Mouse (Mus musculus) cerebellum, adult 8-10 months (tissue): Measurements from ENCODE around the gene Ptprr.
A peak's percentile ranks its signal among the peaks of the same experiment; 100 is the strongest.

Experiments used
- DNase-seq: peaks from one replicate; pipeline ENCODE4 v3.0.0; 2022

Ptprr gene

DNA sequence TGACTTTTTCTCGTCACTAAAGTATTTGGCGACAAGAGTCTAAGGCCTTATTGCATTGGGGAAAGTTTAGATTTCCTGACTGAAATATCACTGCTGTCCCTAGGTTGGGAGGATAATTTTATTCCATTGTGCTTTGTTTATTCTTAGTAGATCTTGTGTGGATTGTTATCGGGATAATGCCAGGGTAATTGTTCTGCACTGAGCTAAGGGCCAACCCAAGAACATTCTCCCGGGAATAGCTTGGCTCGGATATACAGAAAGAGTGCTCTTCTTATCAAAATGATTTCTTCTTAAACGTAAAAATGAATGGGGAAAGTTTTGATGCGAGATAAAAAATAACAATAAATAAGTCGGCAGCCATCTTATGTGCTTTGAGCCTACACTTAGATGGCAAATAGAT lies 183.5 kb downstream of the Ptprr start:
- no peak for DNase-seq

- no peak for DNase-seq
Observed at GRCm38 (mm10) chr10:116205580-116206358, 187.8 kb downstream of the Ptprr start.

DNA sequence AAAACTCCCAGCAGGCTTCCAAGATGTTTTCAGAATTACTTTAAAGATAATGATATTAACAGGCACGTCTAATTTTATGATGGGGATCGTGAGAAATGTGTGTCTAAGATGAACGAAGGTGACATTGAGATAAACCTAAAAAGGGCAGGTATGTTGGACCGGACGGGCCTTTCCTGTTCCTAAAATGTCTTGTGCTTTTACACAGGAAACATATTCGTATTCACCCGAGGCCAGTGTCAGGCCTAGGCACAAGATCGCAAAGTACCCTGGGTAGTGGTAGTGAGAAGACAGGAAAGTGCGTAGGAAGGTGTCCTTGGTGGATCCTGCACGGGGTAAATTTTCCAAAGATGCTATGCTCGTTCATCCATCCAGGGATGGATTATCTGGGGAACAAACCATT lies 188.4 kb downstream of the Ptprr start:
- no peak for DNase-seq

- peak; percentile 31 for DNase-seq
Observed at GRCm38 (mm10) chr10:116207987-116208726, 190.1 kb downstream of the Ptprr start.

- no peak for DNase-seq
Observed at GRCm38 (mm10) chr10:116208727-116209115, 190.7 kb downstream of the Ptprr start.

DNA sequence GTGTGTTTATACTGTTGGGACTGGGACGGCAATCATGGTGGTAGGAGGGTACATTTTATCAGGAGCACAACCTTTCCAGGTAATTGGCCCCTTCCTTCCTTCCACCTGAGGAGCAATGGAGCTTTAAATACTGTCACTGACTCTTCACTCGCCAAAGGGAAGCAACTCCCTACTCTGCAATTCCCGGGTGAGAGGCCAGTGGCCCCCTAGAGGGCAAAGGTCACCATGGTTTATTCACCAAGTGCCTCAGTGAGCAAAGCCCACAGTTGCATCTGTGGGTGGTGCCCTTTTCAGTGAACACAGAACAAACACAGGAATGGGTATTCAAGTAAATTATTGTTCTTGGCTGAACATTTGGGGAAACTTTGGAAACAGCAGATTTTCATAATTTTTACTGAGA lies 194.1 kb downstream of the Ptprr start:
- no peak for DNase-seq

DNA sequence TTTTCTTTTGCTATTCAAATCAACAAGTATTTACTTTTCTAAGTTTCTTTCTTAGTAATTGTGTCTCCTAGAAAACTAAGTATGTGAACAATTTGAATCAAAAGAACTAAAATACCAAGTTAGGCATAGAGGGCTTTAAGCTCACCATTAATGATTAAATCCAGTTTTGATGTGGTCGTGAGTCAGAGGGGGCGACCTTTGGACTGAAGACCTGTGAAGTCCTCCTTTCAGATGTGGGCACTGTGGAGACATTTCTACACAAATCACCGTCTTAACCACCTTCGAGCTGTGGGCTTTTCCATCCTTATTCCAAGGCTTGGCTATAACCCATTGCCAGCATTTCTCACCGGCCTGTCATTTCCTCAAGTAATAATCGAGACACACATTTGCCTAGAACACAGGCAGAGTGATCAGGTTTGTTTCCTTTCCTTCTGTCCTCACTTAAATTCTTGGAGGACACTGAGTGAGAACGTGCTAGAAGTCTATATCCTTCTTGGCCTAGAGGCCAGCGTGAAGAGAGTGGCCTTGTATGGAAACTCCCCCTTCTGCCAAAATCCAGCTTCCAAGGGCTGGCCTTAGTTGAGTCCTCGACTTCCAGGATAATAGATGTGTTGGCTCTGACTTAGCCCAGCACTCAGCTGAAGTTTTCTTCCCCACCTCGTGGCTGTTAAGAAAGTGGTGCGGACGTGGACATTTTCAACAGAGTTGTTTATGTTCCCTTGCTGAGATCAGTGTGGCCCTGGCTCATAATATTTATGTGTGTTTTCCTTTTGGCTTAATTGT lies 202.5 kb downstream of the Ptprr start:
- no peak for DNase-seq

DNA sequence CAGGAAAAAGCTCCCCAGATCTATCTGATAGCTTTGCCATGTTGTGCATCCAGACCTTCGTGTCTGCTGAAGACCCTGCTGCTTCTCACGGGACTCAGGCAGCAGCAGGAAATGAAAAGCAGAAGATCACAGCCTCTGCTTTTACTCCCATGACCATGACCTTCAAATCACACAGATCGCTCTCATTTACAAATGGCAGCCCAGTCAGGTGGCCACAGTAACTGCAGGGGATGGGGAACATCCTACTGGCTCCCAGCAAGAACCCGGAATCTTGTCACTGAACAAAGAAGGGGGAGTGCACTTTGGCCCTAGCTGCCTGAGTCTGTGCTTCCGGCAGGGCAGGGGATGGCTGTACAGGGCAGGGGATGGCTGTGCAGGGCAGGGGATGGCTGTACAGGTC lies 217.3 kb downstream of the Ptprr start:
- DNase-seq: no peak

DNA sequence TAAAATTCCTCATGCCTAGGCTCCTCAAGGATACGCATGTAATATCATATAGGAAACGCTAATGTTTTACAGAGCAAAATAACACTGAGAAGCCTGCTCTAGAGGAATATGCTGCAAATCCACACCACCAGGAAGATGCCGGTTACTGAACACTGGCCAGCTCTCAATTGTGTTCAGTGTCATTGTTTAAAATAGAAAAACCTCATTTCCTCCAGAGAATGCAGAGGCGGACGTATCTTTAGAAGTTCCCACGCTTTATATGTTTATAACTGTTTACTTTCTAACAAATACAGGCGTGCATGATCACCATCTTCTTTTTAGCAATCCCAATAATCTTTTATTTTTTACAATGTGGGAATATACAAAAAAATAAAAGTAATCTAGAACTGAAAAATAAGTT lies 224.2 kb downstream of the Ptprr start:
- no peak for DNase-seq

DNA sequence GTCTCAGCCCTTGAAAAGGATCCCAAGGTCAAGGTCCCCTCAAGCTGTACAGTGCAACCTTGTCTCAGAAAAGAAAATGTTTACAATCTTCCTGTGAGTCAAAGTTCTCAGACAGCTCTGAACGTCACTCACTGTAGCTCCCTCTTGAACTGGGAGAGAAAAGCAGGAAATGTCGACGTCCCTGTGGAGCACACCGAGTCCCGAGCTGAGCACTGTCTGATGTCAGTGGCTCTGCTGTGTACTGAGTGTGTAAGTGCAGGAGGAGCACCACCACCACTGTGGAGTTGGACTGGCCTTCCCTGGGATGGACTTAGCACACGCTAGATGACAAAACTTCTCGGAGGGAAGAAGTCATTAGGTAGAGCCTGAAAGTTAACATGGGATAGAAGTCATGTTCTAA lies 225.4 kb downstream of the Ptprr start:
- DNase-seq: no peak

GRCm38 (mm10) chr10:116245632-116246031 lies 227.6 kb downstream of the Ptprr start:
- no peak for DNase-seq

DNA sequence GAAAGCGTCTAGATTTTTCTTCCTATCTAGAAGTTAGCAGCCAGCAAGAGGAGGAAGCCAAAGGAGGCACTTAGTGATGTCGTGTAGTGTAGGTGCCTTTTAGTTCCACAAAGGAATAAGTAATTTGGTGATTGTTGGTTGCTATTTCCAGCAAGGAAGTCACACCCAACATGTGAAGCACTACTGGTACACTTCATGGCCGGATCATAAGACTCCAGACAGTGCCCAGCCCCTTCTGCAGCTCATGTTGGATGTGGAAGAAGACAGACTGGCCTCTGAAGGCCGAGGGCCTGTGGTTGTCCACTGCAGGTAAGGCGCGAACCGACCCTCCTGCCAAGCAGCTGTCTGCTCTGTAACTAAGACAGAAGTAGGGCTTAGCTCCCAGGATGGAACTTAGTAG lies 234.7 kb downstream of the Ptprr start:
- no peak for DNase-seq

GRCm38 (mm10) chr10:116253972-116254371 lies 236.0 kb downstream of the Ptprr start:
- no peak for DNase-seq

GRCm38 (mm10) chr10:116259298-116259697 lies 241.3 kb downstream of the Ptprr start:
- DNase-seq: no peak

GRCm38 (mm10) chr10:116260658-116261433 lies 242.8 kb downstream of the Ptprr start:
- DNase-seq: no peak

DNA sequence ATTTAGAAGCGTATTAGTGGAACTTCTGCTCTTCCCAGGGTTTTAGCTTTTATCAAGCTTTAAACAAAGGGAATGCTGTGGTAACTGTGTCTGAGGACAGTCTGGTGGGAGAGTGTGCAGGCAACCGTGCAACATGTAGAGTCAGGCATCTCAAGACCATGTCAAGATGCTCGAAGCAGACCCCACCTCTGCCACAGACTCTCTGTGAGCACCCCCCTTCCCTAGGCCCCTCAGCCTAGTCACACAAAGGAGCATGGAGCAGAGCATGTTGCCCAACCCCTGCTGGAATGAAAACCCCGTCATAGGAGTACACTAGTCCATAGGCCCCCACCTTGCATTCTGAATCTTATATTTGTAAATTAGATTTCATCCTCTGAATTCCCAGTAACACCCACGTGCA lies 243.5 kb downstream of the Ptprr start:
- no peak for DNase-seq

DNA sequence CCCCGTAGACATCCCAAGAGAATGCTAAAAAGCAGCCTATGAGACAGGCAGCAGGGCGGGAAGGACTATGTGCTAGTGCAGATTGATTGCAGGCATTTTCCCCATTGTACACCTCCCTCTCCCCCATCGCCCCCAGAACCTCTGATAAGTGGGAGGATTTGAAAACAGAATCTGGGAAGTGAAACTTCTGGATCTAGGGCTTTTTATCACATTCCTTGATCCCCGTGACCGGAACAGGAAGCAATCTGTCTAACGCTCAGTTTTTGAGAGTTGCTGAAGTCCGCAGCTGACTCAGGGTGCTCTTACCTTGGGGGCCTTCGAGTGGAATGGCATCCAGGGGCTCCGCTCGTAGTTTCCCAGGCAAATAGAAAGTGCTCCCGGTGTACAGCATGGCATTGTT lies 246.5 kb downstream of the Ptprr start:
- no peak for DNase-seq

DNA sequence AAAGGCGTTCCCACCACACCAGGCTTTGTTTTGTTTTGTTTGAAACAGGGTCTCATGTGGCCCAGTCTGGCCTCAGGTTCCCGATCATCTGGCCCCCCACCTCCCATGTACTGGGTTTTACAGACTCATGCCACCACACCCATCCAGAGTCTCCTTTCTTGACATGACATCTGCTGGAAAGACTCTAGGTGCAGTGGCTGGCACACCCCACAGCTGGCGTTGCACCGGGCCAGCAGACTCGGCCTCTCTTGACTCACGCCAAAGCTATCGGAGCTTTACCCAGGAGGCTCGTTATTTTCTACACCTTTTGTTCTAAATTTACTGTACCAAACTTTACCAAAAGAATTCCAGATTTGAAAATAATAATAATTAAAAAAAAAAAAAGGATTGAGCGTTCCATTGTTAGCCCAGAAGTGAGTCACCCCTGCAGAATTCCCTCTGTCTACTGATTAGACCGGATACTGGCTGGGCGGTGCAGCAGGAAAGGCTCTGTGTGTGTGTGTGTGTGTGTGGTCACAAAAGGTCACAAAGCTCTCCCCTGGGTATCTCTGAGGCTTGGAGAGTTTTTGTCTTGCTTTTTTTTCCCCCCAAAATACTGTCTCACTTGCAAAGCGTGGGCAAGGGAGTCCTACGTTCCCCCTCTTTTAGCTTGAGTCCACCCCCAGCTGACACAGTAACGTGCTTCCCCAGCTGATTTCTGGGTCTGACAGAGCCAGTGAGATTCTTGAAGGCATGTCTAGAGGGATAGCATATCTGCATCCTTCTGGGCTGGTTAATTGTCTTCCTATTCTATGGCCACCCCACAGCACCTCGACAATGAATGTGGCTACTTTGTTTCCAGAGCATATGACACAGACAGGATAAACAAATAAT lies 248.8 kb downstream of the Ptprr start:
- DNase-seq: no peak

DNA sequence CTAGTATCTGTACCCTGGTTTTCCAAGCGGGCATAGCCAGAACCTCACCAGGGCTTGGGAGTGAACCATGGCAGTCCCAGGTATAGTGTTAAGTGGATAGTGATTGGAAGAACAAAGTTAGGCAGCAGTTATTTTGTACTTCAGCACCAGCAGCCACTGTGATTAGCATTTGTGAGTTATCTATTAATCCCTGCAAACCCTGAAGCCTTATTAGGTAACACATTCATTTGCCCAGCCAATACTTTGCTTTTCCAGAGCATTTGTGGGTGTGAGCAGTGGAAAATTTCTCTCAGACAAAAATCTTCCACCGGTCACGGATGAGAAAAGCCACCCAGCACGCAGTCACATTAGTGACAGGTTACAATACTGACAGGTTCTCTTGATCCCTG lies 249.4 kb downstream of the Ptprr start:
- no peak for DNase-seq

DNA sequence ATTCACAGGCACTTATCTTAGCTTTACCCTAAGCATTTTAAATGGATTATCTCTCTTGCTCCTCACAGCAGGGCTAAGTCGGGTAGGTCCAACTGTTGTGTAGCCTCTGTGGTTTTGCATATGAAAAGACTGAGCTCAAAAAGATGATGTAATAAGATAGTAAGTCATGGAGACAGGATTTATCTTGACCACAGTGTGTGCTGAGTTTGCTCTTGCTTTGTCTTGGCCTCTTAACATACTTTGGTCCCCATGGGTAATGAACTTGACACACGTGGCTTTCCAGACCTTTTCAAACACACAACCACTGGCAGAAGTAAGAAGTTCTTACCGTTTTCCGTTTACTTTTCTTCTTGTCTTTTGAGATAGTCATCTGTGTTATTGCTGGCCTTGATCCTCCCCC lies 250.3 kb downstream of the Ptprr start:
- DNase-seq: no peak

GRCm38 (mm10) chr10:116270646-116271469 lies 252.8 kb downstream of the Ptprr start:
- no peak for DNase-seq
